Mouse (Mus musculus) CH12.LX (cell line): Measurements from ENCODE around the gene Hoxa13. TPM values are rescaled to one million over a fixed set of nuclear protein-coding genes. Genes with fewer than 3 reads are reported as not detected.

Source experiments
- DNase-seq: peaks from one replicate; pipeline ENCODE4 v3.0.0-alpha.2; 2013; ENCODE audit errors: extremely low read depth
- H3K27ac ChIP-seq: 2 replicates; pipeline ENCODE4 v1.5.1; 2012; ENCODE audit warnings: low read depth, mild to moderate bottlenecking, control low read depth, moderate library complexity; ENCODE audit not compliant: insufficient read depth
- H3K27me3 ChIP-seq: replicated peaks from 2 replicates; pipeline ENCODE3; 2012; ENCODE audit warnings: inconsistent platforms
- H3K36me3 ChIP-seq, 2 experiments: replicated peaks in 1 of 2; 2 replicates each; pipeline versions ENCODE3 to v1.6.1; 2012; ENCODE audit warnings: inconsistent platforms in 1 of 2, low read length in 1 of 2, mild to moderate bottlenecking in 1 of 2, mixed read lengths in 1 of 2, moderate library complexity in 1 of 2; ENCODE audit not compliant: control insufficient read depth in 1 of 2, insufficient read depth in 1 of 2
- H3K4me1 ChIP-seq, 2 experiments: 2 replicates each; pipeline ENCODE4 v1.6.1; 2012; ENCODE audit warnings: inconsistent platforms in 1 of 2, moderate library complexity in 1 of 2; ENCODE audit not compliant: insufficient read depth in 2 of 2, control insufficient read depth in 1 of 2
- H3K4me2 ChIP-seq: 2 replicates; pipeline ENCODE4 v1.6.1; 2012; ENCODE audit warnings: low read depth, mild to moderate bottlenecking, control low read depth; ENCODE audit not compliant: poor library complexity, insufficient read depth, severe bottlenecking
- H3K4me3 ChIP-seq, 3 experiments: fragments of 150-350 bp in 1 of 3; sonication (generic) in 1 of 3; replicated peaks in 1 of 3; 2 replicates each; pipeline versions ENCODE3 to v1.5.1; 2011 to 2012; ENCODE audit warnings: low read depth in 2 of 3, low read length in 2 of 3, mild to moderate bottlenecking in 2 of 3, moderate library complexity in 2 of 3, control low read depth in 1 of 3, improper control_type of control experiment in 1 of 3, inconsistent platforms in 1 of 3, mixed read lengths in 1 of 3; ENCODE audit not compliant: poor library complexity in 1 of 3
- H3K79me2 ChIP-seq: replicated peaks from 2 replicates; pipeline ENCODE4 v1.6.1; 2012; ENCODE audit warnings: mild to moderate bottlenecking, moderate library complexity; ENCODE audit not compliant: control insufficient read depth, poor library complexity, insufficient read depth, severe bottlenecking; ENCODE audit errors: extremely low read depth
- H3K9ac ChIP-seq: 2 replicates; pipeline ENCODE4 v1.6.1; 2012; ENCODE audit warnings: low read depth, mild to moderate bottlenecking, control low read depth, moderate library complexity; ENCODE audit not compliant: insufficient read depth
- H3K9me3 ChIP-seq: replicated peaks from 2 replicates; pipeline ENCODE3; 2012; ENCODE audit warnings: low read length, inconsistent platforms, mixed read lengths
- CTCF ChIP-seq, 2 experiments: IDR thresholded peaks in 1 of 2; conservative IDR thresholded peaks in 1 of 2; 2 replicates each; pipeline ENCODE4 v1.5.1; 2011 to 2012; ENCODE audit warnings: low read depth in 2 of 2, low read length in 2 of 2, improper control_type of control experiment in 1 of 2, inconsistent platforms in 1 of 2, mild to moderate bottlenecking in 1 of 2, moderate library complexity in 1 of 2
- E2F4 ChIP-seq: IDR thresholded peaks from 2 replicates; pipeline ENCODE4 v1.6.1; 2011; ENCODE audit warnings: low read depth, low read length, improper control_type of control experiment; ENCODE audit not compliant: insufficient replicate concordance
- JUND ChIP-seq: conservative IDR thresholded peaks from 2 replicates; pipeline ENCODE4 v1.6.1; 2011; ENCODE audit warnings: low read depth, low read length, improper control_type of control experiment
- MAX ChIP-seq: IDR thresholded peaks from 2 replicates; pipeline ENCODE4 v1.6.1; 2011; ENCODE audit warnings: low read length, improper control_type of control experiment
- MXI1 ChIP-seq: IDR thresholded peaks from 2 replicates; pipeline ENCODE4 v1.6.1; 2011; ENCODE audit warnings: mild to moderate bottlenecking, low read depth, low read length, improper control_type of control experiment
- MYC ChIP-seq: IDR thresholded peaks from 2 replicates; pipeline ENCODE4 v1.6.1; 2011; ENCODE audit warnings: low read depth, mild to moderate bottlenecking, improper control_type of control experiment, low read length
- PAX5 ChIP-seq: IDR thresholded peaks from 2 replicates; pipeline ENCODE4 v1.6.1; 2012; ENCODE audit warnings: low read length, inconsistent platforms, mixed read lengths
- RAD21 ChIP-seq: IDR thresholded peaks from 2 replicates; pipeline ENCODE4 v1.6.1; 2011; ENCODE audit warnings: low read depth, mild to moderate bottlenecking, low read length, improper control_type of control experiment, moderate library complexity
- SMC3 ChIP-seq: IDR thresholded peaks from 2 replicates; pipeline ENCODE4 v1.6.1; 2011; ENCODE audit warnings: low read depth, low read length, improper control_type of control experiment
- UBTF ChIP-seq: IDR thresholded peaks from 2 replicates; pipeline ENCODE4 v1.6.1; 2012; ENCODE audit warnings: low read depth, mild to moderate bottlenecking, inconsistent platforms, low read length, improper control_type of control experiment, moderate library complexity
- USF1 ChIP-seq: IDR thresholded peaks from 2 replicates; pipeline ENCODE4 v1.6.1; 2014; ENCODE audit warnings: low read depth, mild to moderate bottlenecking, inconsistent platforms, low read length, improper control_type of control experiment
- ZNF384 ChIP-seq: IDR thresholded peaks from 2 replicates; pipeline ENCODE4 v1.6.1; 2012; ENCODE audit warnings: low read depth, low read length, improper control_type of control experiment, inconsistent platforms
- dilution Hi-C: fragments of 300-500 bp; cut with MboI; formaldehyde crosslinking; loops from 2 replicates; pipeline ENCODE4 v1.14.3; 2020; ENCODE audit warnings: low sequenced_read_pairs; ENCODE audit not compliant: extremely low pct_unique_long_range_greater_than_20kb, extremely low pct_ligation_motif_present
- in situ Hi-C: fragments of 300-500 bp; cut with MboI; formaldehyde crosslinking; loops from 3 replicates; pipeline ENCODE4 v1.14.3; 2019; ENCODE audit warnings: low sequenced_read_pairs, low pct_ligation_motif_present, low pct_unique_long_range_greater_than_20kb, mixed read lengths
- polyA plus RNA-seq: library from polyadenylated mRNA; unstranded; fragments of >175 nt; gene quantifications from 2 replicates; pipeline ENCODE4 v1.2.1, GENCODE M21; 2012; ENCODE audit warnings: low read depth; ENCODE audit not compliant: insufficient read length
- total RNA-seq, 2 experiments: library from RNA; depleted of rRNA; stranded (reverse); fragments of 300-350 nt in 1 of 2; fragments of >200 nt in 1 of 2; gene quantifications; 2 replicates each; pipeline ENCODE4 v1.2.3; 2012 to 2014

The Hoxa13 gene
- total and polyA plus RNA-seq, 3 experiments, result 0.17 TPM; not detected in 2

- in situ Hi-C loops, result loop anchor here (25.0 kb wide), 1 partner anchor 312 kb away; no protein-coding TSS in a partner anchor
Measured at GRCm38 (mm10) chr6:52275563-52276280, 15.0 kb upstream of the Hoxa13 start.

DNA sequence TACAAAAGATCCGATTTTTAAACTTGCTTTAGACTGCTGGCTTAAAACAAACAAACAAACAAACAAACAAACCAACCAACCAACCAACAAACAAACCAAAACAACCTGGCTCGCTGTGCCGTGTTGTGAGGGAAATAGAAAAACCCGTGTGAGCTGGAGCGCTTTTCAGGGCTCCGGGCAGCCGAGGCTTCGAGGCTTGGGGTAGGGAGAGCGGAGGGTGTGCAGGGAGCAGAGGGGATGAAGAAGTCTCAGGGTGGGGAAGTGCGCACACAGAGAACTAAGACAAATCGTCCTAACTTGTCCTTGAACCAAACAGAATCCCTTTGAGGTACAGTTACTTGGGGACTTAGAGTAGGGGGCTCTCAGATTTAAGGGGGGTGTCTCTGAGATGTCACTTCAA lies 13.9 kb upstream of the Hoxa13 start:
- no peak overlapping the region for H3K9ac ChIP-seq
- H3K27ac ChIP-seq, result no peak overlapping the region
- H3K36me3 ChIP-seq, result no peaks in the 10 kb centered on the region
- in situ Hi-C loops, result loop anchor here (25.0 kb wide), 1 partner anchor 638 kb away; no protein-coding TSS in a partner anchor
- no peaks in the 10 kb centered on the region for H3K79me2 ChIP-seq
- dilution Hi-C loops, result no loop called here
- no peak for DNase-seq
- H3K27me3 ChIP-seq, result no peaks in the 10 kb centered on the region
- H3K9me3 ChIP-seq, result no peaks in the 10 kb centered on the region
- TF ChIP-seq E2F4, result no peak
- TF ChIP-seq USF1, result no peak
- no peak for TF ChIP-seq CTCF (conservative IDR thresholded peaks at IDR 0.05 in 1 of 2, IDR thresholded peaks at IDR 0.05 in 1 of 2; ENCODE audit: low read depth in 2 of 2, low read length in 2 of 2)
- no peak overlapping the region for H3K4me3 ChIP-seq
- peaks cover 0 to 10% of the 10 kb centered on the region in 2 experiments; a peak in 2 of 4 replicates for H3K4me1 ChIP-seq
- no peak overlapping the region for H3K4me2 ChIP-seq

More at GRCm38 (mm10) chr6:52275563-52276280, 15.0 kb upstream of the Hoxa13 start:
- no peaks in the 10 kb centered on the region for H3K36me3 ChIP-seq
- no peak for DNase-seq
- TF ChIP-seq MXI1 (no peak), USF1 (no peak), PAX5 (no peak), JUND (no peak), RAD21 (no peak), UBTF (no peak)
- no peak overlapping the region for H3K4me3 ChIP-seq
- no peaks in the 10 kb centered on the region for H3K79me2 ChIP-seq
- dilution Hi-C loops, result no loop called here
- peaks cover 0 to 8% of the 10 kb centered on the region in 2 experiments; a peak in 2 of 4 replicates for H3K4me1 ChIP-seq
- H3K27ac ChIP-seq, result no peak overlapping the region
- H3K9me3 ChIP-seq, result no peaks in the 10 kb centered on the region
- H3K4me2 ChIP-seq, result no peak overlapping the region
- H3K9ac ChIP-seq, result no peak overlapping the region
- no peaks in the 10 kb centered on the region for H3K27me3 ChIP-seq

GRCm38 (mm10) chr6:52273656-52274280 lies 13.1 kb upstream of the Hoxa13 start:
- Histone ChIP-seq H3K4me1 (peaks cover 0 to 13% of the 10 kb centered on the region in 2 experiments; a peak in 2 of 4 replicates), H3K4me2 (no peak overlapping the region), H3K36me3 (no peaks in the 10 kb centered on the region), H3K27me3 (no peaks in the 10 kb centered on the region), H3K9ac (no peak overlapping the region)
- in situ Hi-C loops, result loop anchor here (25.0 kb wide), 1 partner anchor 639 kb away; no protein-coding TSS in a partner anchor
- TF ChIP-seq MAX, result no peak
- no peak for TF ChIP-seq MYC
- no peak for TF ChIP-seq SMC3
- no peak for TF ChIP-seq USF1
- no peak for TF ChIP-seq ZNF384
- TF ChIP-seq, all 38 proteins: peak for 0
- H3K27ac ChIP-seq, result no peak overlapping the region
- dilution Hi-C loops, result no loop called here
- no peak overlapping the region for H3K4me3 ChIP-seq
- H3K9me3 ChIP-seq, result no peaks in the 10 kb centered on the region
- no peak for DNase-seq
- H3K79me2 ChIP-seq, result no peaks in the 10 kb centered on the region
